Mouse (Mus musculus) spleen, postnatal 0 days (tissue): ENCODE measurements around the gene Nlrp4b. TPM values are rescaled to one million over a fixed set of nuclear protein-coding genes. Genes with fewer than 3 reads are reported as not detected.

Experiments used
- polyA plus RNA-seq: library from polyadenylated mRNA; unstranded; fragments of >200 nt; fragmentation: Nextera tagmentation; extraction: Ambion mirVana; gene quantifications from 2 replicates; pipeline ENCODE4 v1.2.1, GENCODE M21; 2015

The Nlrp4b gene
- polyA plus RNA-seq: not detected in 2 replicates

DNA sequence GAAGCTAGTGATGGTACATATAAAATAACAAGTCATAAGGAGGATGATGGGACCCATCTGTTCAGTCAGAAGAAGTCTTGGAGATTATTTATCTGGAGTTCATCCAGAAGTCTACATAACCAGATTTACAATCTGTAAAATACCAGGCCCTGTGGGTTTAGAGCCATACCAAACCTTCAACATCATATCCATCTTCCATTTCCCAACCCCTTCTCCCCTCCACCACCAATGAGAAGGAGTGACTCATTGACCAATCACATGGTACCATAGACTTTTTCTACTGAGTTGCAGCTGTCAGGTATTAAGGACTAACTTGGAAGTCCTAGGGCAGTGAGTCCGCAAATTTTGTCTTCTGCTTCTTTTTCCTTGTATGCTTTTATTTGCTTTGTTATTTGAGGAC lies at the start of gene Nlrp4b:
TSS of gene Nlrp4b (plus strand) at position 301 of the 400 bp plus-strand sequence.

DNA sequence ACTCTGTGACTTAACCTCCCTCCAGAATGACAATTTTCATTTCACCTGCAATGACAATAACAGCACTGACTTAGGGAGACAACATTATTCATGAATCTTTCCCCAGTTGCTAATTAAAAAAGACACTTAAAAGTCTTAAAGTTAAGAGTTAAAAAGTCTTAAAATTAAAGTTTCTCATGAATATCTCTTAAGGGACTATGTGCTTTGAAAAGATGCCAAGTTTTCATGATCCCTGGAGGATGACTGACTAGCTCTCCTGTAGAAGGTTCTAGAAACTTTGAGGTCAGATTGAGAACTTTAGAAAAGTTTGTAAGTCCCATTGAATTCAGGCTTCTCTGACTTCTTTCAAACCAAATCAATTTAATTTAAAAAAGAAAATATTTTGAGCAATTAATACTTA lies 66.7 kb downstream of the Nlrp4b start, which contains the start of gene Vmn1r71:
TSS of gene Vmn1r71 (minus strand) at position 101 of the 400 bp plus-strand sequence.

Other genes starting within 250 kb of the Nlrp4b start
- not detected in 2 replicates for gene Vmn1r67, start 244.5 kb upstream of the Nlrp4b start, polyA plus RNA-seq
- 1.8 and 1.9 TPM in 2 replicates for gene Zik1, start 192.4 kb upstream of the Nlrp4b start, polyA plus RNA-seq
- gene Vmn1r68, start 129.3 kb upstream of the Nlrp4b start, polyA plus RNA-seq: not detected in 2 replicates
- gene Vmn1r69, start 74.1 kb upstream of the Nlrp4b start, polyA plus RNA-seq: not detected in 2 replicates
- gene Vmn1r70, start 56.3 kb upstream of the Nlrp4b start, polyA plus RNA-seq: not detected in 2 replicates
- gene Vmn1r71, start 66.6 kb downstream of the Nlrp4b start, polyA plus RNA-seq: not detected in 2 replicates
- not detected in 2 replicates for gene Zscan4b, start 217.3 kb downstream of the Nlrp4b start, polyA plus RNA-seq